Mouse (Mus musculus) heart, embryonic 16.5 days (tissue): ENCODE data around the gene Jam3. TPM values are rescaled to one million over a fixed set of nuclear protein-coding genes. Genes with fewer than 3 reads are reported as not detected.

ENCODE experiments used
- ATAC-seq: fragments of 200-750 bp; cut with Nextera tagmentation; replicated peaks from 2 replicates; pipeline ENCODE4 v1.8.0; 2017; ENCODE audit warnings: moderate number of reproducible peaks; ENCODE audit not compliant: insufficient read depth, low FRiP score; ENCODE audit errors: extremely low read depth
- H3K27ac ChIP-seq: fragments of 300-500 bp; sonication (generic); 2 replicates; pipeline ENCODE4 v1.5.1; 2014; ENCODE audit warnings: mild to moderate bottlenecking, low read length, control low read depth, moderate library complexity
- H3K27me3 ChIP-seq: fragments of 300-500 bp; sonication (generic); 2 replicates; pipeline ENCODE4 v1.6.1; 2014; ENCODE audit warnings: low read length, mixed read lengths; ENCODE audit not compliant: control insufficient read depth, insufficient read depth
- H3K36me3 ChIP-seq: fragments of 300-500 bp; sonication (generic); 2 replicates; pipeline ENCODE4 v1.6.1; 2014; ENCODE audit not compliant: control insufficient read depth, insufficient read depth
- H3K4me1 ChIP-seq: fragments of 300-500 bp; sonication (generic); 2 replicates; pipeline ENCODE4 v1.6.1; 2014; ENCODE audit warnings: low read length, mixed read lengths; ENCODE audit not compliant: control insufficient read depth, insufficient read depth
- H3K4me2 ChIP-seq: fragments of 300-500 bp; sonication (generic); 2 replicates; pipeline ENCODE4 v1.6.1; 2014; ENCODE audit warnings: low read depth, mild to moderate bottlenecking, control low read depth, low read length
- H3K4me3 ChIP-seq: fragments of 300-500 bp; sonication (generic); 2 replicates; pipeline ENCODE4 v1.5.1; 2014; ENCODE audit warnings: mild to moderate bottlenecking, control low read depth, low read length
- H3K9ac ChIP-seq: fragments of 300-500 bp; sonication (generic); 2 replicates; pipeline ENCODE4 v1.6.1; 2014; ENCODE audit warnings: low read length, control low read depth
- H3K9me3 ChIP-seq: fragments of 300-500 bp; sonication (generic); replicated peaks from 2 replicates; pipeline ENCODE4 v1.6.1; 2016; ENCODE audit warnings: low read length; ENCODE audit not compliant: control insufficient read depth
- WGBS: fragments of 180-500 bp; shearing (Covaris S2); extraction: QIAGEN DNeasy Blood & Tissue Kit; methylation state at CpG from one replicate; pipeline ENCODE4 v1.1.7; 2014; 5-methylcytosine and 5-hydroxymethylcytosine counted together
- polyA plus RNA-seq: library from polyadenylated mRNA; unstranded; fragments of >200 nt; fragmentation: Nextera tagmentation; extraction: Ambion mirVana; gene quantifications from 2 replicates; pipeline ENCODE4 v1.2.1, GENCODE M21; 2015

Jam3 gene
- polyA plus RNA-seq, 1 experiment from 2014 or later = 40.0 TPM

- ATAC-seq = no peak
- Histone ChIP-seq H3K27ac (peak overlapping the region; percentile 89), H3K4me2 (no peak overlapping the region), H3K4me3 (no peak overlapping the region), H3K9me3 (no peaks in the 10 kb centered on the region), H3K9ac (no peak overlapping the region), H3K27me3 (no peaks in the 10 kb centered on the region), H3K4me1 (peaks cover 37% of the 10 kb centered on the region), H3K36me3 (no peaks in the 10 kb centered on the region)
- 76% methylated on average over 3 of the region's 3 CpGs for WGBS
Observed at GRCm38 (mm10) chr9:27111756-27112155, 43.5 kb downstream of the Jam3 start.

- H3K36me3 ChIP-seq = no peaks in the 10 kb centered on the region
- H3K9me3 ChIP-seq = no peaks in the 10 kb centered on the region
- H3K9ac ChIP-seq = peak overlapping the region; percentile 30
- H3K27me3 ChIP-seq = no peaks in the 10 kb centered on the region
- H3K4me1 ChIP-seq = peaks cover 37% of the 10 kb centered on the region
- ATAC-seq = peak; percentile 85
- H3K4me2 ChIP-seq = peak overlapping the region; percentile 50
- WGBS = 27% methylated on average over 5 of the region's 5 CpGs
- no peak overlapping the region for H3K4me3 ChIP-seq
- peak overlapping the region; percentile 89 for H3K27ac ChIP-seq
Observed at GRCm38 (mm10) chr9:27110681-27111080, 44.5 kb downstream of the Jam3 start.

GRCm38 (mm10) chr9:27109533-27110514, 45.4 kb downstream of the Jam3 start:
- Histone ChIP-seq H3K9me3 (no peaks in the 10 kb centered on the region), H3K9ac (peak overlapping the region; percentile 30; the same call in 1 of the 2 replicates), H3K36me3 (no peaks in the 10 kb centered on the region), H3K27ac (peak overlapping the region; percentile 89), H3K4me2 (peak overlapping the region; percentile 21), H3K27me3 (no peaks in the 10 kb centered on the region), H3K4me1 (peaks cover 37% of the 10 kb centered on the region), H3K4me3 (no peak overlapping the region)
- 43% methylated on average over 22 of the region's 22 CpGs for WGBS
- peak; percentile 88 for ATAC-seq

DNA sequence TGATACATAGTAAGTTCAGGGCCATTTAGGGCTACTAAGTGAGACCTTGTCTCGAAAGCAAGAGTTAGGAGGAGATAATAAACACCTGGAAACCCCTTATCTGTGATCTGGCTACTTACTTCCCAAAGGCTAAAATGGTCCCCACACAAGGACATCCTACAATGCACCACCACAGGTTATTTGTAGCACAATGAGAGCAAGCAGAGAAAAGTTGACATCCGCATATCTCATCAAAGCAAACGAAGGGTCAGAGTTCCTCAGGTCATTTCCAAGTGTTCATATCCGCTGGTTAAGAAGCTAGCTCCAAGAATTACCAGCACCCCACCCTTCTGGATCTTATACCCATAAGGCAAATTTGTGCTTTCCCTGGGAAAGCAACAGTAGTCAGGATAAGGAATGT, 46.8 kb downstream of the Jam3 start:
- Histone ChIP-seq H3K27ac (no peak overlapping the region; the same call in 1 of the 2 replicates), H3K9ac (no peak overlapping the region), H3K4me3 (no peak overlapping the region), H3K4me2 (no peak overlapping the region), H3K9me3 (no peaks in the 10 kb centered on the region), H3K36me3 (no peaks in the 10 kb centered on the region; the same call in 1 of the 2 replicates), H3K27me3 (no peaks in the 10 kb centered on the region), H3K4me1 (peaks cover 37% of the 10 kb centered on the region)
- ATAC-seq = no peak
- 71% methylated on average over 4 of the region's 4 CpGs for WGBS

DNA sequence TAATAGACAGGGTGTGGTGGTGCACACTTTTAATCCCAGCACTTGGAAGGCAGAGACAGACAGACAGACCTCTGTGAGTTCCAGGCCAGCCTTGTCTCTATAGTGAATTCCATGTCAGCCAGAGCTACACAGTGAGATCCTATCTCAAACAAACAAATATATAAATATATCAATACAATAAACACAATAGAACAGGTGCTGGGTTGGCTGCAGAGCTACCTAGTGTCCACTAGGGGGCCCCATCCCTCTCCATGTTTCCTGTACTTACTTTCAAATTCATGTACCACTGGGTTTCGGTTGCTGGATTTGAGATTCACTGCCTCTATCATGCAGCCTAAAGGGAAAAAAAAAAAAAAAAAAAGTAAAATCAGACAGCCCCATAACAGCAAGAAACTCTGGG, 49.1 kb downstream of the Jam3 start:
- Histone ChIP-seq H3K4me1 (peaks cover 26% of the 10 kb centered on the region), H3K36me3 (peaks cover 7% of the 10 kb centered on the region; the same call in 1 of the 2 replicates), H3K9me3 (no peaks in the 10 kb centered on the region), H3K4me2 (no peak overlapping the region), H3K27ac (no peak overlapping the region), H3K27me3 (no peaks in the 10 kb centered on the region), H3K9ac (no peak overlapping the region), H3K4me3 (no peak overlapping the region)
- WGBS = 50% methylated on average over 1 of the region's 1 CpGs
- ATAC-seq = no peak

DNA sequence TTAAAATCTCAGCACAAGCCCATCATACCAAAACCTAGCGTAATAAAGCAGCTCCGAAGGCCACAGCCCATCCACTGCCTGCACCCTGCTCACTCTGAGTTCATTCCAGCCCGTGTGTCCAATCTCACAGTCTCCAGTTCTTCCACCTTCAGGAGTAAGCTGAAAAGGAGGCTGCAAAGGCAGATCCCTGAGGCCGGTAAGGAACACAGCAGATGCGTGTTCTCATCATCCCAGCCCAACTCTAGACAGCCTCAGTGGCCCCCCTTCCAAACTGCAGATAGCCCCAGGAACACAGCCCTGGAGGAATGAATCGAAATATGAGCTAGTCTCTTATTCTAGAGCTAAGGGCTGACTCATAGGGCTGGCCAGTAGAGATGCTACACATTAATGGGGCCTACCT, 53.8 kb downstream of the Jam3 start:
- H3K36me3 ChIP-seq = peaks cover 41% of the 10 kb centered on the region
- WGBS = 90% methylated on average over 6 of the region's 6 CpGs
- ATAC-seq = no peak

GRCm38 (mm10) chr9:27099474-27099873, 55.7 kb downstream of the Jam3 start:
- Histone ChIP-seq H3K4me2 (no peak overlapping the region), H3K27ac (no peak overlapping the region), H3K4me1 (0 out of 2 replicates have a peak, but pooled peaks cover 3% of the 10 kb centered on the region), H3K9me3 (no peaks in the 10 kb centered on the region), H3K27me3 (no peaks in the 10 kb centered on the region), H3K9ac (no peak overlapping the region), H3K36me3 (peaks cover 55% of the 10 kb centered on the region), H3K4me3 (no peak overlapping the region)
- no peak for ATAC-seq
- 64% methylated on average over 4 of the region's 4 CpGs for WGBS

More for the DNA sequence above, 53.8 kb downstream of the Jam3 start:
- H3K9me3 ChIP-seq = no peaks in the 10 kb centered on the region
- H3K9ac ChIP-seq = no peak overlapping the region
- H3K4me2 ChIP-seq = no peak overlapping the region
- H3K4me3 ChIP-seq = no peak overlapping the region
- H3K4me1 ChIP-seq = 0 out of 2 replicates have a peak, but pooled peaks cover 3% of the 10 kb centered on the region
- no peak overlapping the region for H3K27ac ChIP-seq
- no peaks in the 10 kb centered on the region for H3K27me3 ChIP-seq

GRCm38 (mm10) chr9:27098557-27098956, 56.7 kb downstream of the Jam3 start:
- Histone ChIP-seq H3K4me1 (0 out of 2 replicates have a peak, but pooled peaks cover 3% of the 10 kb centered on the region), H3K27me3 (no peaks in the 10 kb centered on the region), H3K4me3 (no peak overlapping the region), H3K27ac (no peak overlapping the region), H3K9ac (no peak overlapping the region), H3K9me3 (no peaks in the 10 kb centered on the region), H3K36me3 (peaks cover 60% of the 10 kb centered on the region), H3K4me2 (no peak overlapping the region)
- no peak for ATAC-seq
- 87% methylated on average over 8 of the region's 8 CpGs for WGBS

- H3K4me3 ChIP-seq = no peak overlapping the region
- peaks cover 63% of the 10 kb centered on the region for H3K36me3 ChIP-seq
- no peak overlapping the region for H3K4me2 ChIP-seq
- peak overlapping the region; percentile 28; the same call in 1 of the 2 replicates for H3K27ac ChIP-seq
- H3K27me3 ChIP-seq = no peaks in the 10 kb centered on the region
- no peaks in the 10 kb centered on the region for H3K9me3 ChIP-seq
- WGBS = 41% methylated on average over 4 of the region's 4 CpGs
- no peak for ATAC-seq
- H3K9ac ChIP-seq = no peak overlapping the region
- H3K4me1 ChIP-seq = 0 out of 2 replicates have a peak, but pooled peaks cover 3% of the 10 kb centered on the region
Observed at GRCm38 (mm10) chr9:27098092-27098491, 57.1 kb downstream of the Jam3 start.
